Mouse (Mus musculus) small intestine, adult 2 months (tissue): ENCODE results near the gene Cops7a. TPM values are rescaled to one million over a fixed set of nuclear protein-coding genes. Genes with fewer than 3 reads are reported as not detected.

Source experiments
- H3K27ac ChIP-seq: fragments of 200-500 bp; 2 replicates; pipeline ENCODE4 v1.5.1; 2012; ENCODE audit warnings: low read depth, low read length, control low read depth, inconsistent platforms; ENCODE audit not compliant: insufficient read depth
- H3K27me3 ChIP-seq: fragments of 200-500 bp; 2 replicates; pipeline ENCODE4 v1.6.1; 2012; ENCODE audit warnings: mild to moderate bottlenecking, moderate library complexity, low read length, inconsistent platforms; ENCODE audit not compliant: control insufficient read depth, insufficient read depth
- H3K36me3 ChIP-seq: fragments of 200-500 bp; 2 replicates; pipeline ENCODE4 v1.6.1; 2012; ENCODE audit warnings: mild to moderate bottlenecking, low read length, control low read depth, inconsistent platforms; ENCODE audit not compliant: control insufficient read depth, insufficient read depth
- H3K4me1 ChIP-seq: fragments of 200-500 bp; 2 replicates; pipeline ENCODE4 v1.6.1; 2012; ENCODE audit warnings: low read length, inconsistent platforms, mixed read lengths; ENCODE audit not compliant: control insufficient read depth, insufficient read depth, insufficient read length
- H3K4me3 ChIP-seq: fragments of 200-500 bp; 2 replicates; pipeline ENCODE4 v1.5.1; 2012; ENCODE audit warnings: low read depth, mild to moderate bottlenecking, control low read depth, inconsistent platforms, low read length, moderate library complexity
- CTCF ChIP-seq: fragments of 200-500 bp; IDR thresholded peaks from 2 replicates; pipeline ENCODE4 v1.5.1; 2012; ENCODE audit warnings: low read depth, mild to moderate bottlenecking, control low read depth, inconsistent platforms, low read length, moderate library complexity, mixed read lengths; ENCODE audit not compliant: insufficient replicate concordance, insufficient read length; ENCODE audit errors: extremely low read depth
- POLR2A ChIP-seq: fragments of 200-500 bp; IDR thresholded peaks from 2 replicates; pipeline ENCODE4 v1.6.1; 2012; ENCODE audit warnings: low read depth, mild to moderate bottlenecking, control low read depth, inconsistent platforms, low read length, moderate library complexity
- WGBS: fragments of 180-500 bp; shearing (Covaris S2); methylation state at CpG from one replicate; pipeline ENCODE4 v1.1.7; 2018; 5-methylcytosine and 5-hydroxymethylcytosine counted together
- polyA plus RNA-seq: library from polyadenylated mRNA; depleted of rRNA; stranded (reverse); fragments of >200 nt; gene quantifications from 2 replicates; pipeline ENCODE4 v1.2.3, GENCODE M21; 2012

Gene Cops7a
- polyA plus RNA-seq, 1 experiment = 131 TPM

DNA sequence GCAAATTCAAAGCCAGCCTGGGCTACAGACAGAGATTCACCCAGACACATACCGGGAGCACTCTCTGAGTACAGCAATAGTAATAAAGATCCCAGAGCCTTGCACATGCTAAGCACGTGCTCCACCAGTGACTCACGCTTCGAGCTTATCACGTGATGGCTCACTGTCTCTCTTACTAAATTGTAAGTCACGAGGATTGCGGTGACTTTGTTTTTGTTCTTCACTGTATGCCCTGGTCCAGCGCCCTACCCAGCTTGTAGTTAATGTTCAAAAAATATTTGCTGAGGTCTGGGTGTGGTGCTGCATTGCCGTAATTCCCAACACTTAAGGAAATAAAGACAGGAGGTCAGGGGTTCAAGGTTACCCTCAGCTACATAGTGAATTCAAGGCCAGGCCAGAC lies 28.0 kb upstream of the Cops7a start:
- H3K27me3 ChIP-seq = peaks cover 27% of the 10 kb centered on the region

DNA sequence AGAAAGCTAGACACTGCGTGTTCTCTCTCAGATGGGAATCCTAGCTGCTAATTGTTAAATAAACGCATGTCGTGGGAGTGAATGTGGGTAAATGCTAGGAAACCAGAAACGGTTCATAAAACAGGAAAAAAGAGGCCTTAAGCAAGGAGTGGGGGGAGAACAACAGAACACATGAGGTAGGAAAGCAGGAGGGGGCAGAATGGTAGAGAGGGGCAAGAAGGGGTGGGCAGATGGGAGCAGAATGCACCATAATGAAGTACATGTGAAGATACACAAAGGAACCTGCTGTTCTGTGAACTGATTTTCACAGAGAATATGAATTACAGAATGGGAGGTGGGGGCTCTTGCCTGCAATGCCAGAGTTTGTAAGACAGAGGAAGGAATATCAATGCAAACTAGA lies 26.9 kb upstream of the Cops7a start:
- TF ChIP-seq CTCF = no peak
- no peak for TF ChIP-seq POLR2A
- Histone ChIP-seq H3K36me3 (no peaks in the 10 kb centered on the region), H3K27me3 (peaks cover 16% of the 10 kb centered on the region), H3K27ac (no peak overlapping the region), H3K4me1 (peaks cover 13% of the 10 kb centered on the region), H3K4me3 (no peak overlapping the region)
- 77% methylated on average over 4 of the region's 4 CpGs for WGBS

More for the DNA sequence above, 28.0 kb upstream of the Cops7a start:
- Histone ChIP-seq H3K36me3 (no peaks in the 10 kb centered on the region), H3K4me3 (no peak overlapping the region), H3K4me1 (peaks cover 14% of the 10 kb centered on the region), H3K27ac (no peak overlapping the region)
- 27% methylated on average over 9 of the region's 9 CpGs for WGBS
- no peak for TF ChIP-seq POLR2A
- TF ChIP-seq CTCF = no peak

DNA sequence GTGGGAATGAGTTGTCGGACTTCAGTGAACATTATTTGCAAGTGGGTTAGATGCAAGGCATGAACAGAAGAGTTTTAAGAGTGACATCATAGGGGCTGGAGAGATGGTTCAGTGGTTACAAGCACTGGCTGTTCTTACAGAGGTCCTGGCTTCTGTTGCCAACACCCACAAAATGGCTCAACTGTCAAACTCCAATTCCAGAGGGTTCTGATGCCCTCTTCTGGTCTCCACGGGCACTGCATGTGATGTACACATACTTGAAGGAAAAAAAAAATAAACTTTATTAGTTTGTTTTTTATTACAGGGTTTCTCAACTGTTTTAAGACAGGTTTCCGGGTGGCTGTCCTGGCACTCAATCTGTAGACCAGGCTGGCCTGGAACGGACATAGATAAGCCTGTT lies 2.4 kb upstream of the Cops7a start:
- Histone ChIP-seq H3K36me3 (no peaks in the 10 kb centered on the region; the same call in 1 of the 2 replicates), H3K4me1 (peaks cover 13% of the 10 kb centered on the region), H3K27me3 (no peaks in the 10 kb centered on the region), H3K4me3 (no peak overlapping the region), H3K27ac (no peak overlapping the region)
- 47% methylated on average over 4 of the region's 4 CpGs for WGBS
- TF ChIP-seq POLR2A (no peak), CTCF (peak; percentile 55; the same call in 1 of the 2 replicates)

DNA sequence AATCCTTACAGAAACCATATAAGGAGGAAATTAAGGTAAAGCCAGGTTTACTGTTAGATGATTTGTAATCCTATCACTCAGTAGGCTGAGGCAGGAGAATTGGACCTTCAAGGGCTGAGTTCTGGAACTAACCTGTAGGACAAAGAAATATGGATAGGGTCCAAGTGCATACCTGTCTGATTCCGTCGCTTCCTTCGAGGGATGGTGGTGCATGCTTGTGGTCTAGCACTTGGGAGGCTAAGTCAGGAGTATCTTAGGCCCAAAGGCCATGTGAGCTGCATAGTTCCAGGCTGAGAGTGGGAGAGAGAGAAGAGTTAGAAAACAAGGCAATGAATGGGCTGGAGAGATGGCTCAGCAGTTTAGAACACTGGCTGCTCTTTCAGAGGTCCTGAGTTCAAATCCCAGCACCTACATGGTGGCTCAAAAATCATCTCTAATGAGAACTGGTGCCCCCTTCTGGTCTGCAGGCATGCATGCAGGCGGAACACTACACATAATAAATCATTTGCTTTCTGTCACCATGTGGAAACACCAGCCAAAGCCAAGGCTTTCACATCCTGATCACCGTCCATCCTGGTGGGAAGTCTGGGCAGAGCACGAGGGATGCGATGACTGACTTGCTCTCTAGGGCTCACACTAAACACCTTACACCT lies 1.3 kb upstream of the Cops7a start:
- peaks cover 2% of the 10 kb centered on the region for H3K36me3 ChIP-seq
- H3K4me1 ChIP-seq = peaks cover 13% of the 10 kb centered on the region
- H3K27ac ChIP-seq = no peak overlapping the region
- no peak overlapping the region for H3K4me3 ChIP-seq
- TF ChIP-seq POLR2A (no peak), CTCF (peak; percentile 35; the same call in 1 of the 2 replicates)
- 92% methylated on average over 7 of the region's 7 CpGs for WGBS
- no peaks in the 10 kb centered on the region for H3K27me3 ChIP-seq

DNA sequence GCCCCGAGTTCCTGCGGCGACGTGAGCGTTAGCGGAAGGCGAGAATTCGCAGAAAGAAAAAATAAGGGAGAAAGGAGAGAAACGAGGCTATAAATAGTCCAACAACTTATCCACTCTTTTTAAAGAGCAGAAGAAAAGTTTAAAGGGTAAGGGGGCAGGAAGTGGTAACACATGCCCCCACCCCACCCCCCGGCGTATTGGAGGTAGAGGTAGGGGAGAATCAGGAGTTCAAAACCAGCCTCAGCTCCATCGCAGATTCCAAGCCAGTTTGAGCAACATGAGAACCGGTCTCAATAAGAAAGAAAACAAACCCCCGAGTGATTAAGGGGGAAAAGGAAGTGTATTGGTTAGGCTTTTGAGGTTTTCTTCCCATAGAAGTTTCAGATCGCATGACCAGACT lies 409 bp upstream of the Cops7a start:
- TF ChIP-seq POLR2A (no peak), CTCF (no peak)
- Histone ChIP-seq H3K27ac (peak overlapping the region; percentile 79; the same call in 1 of the 2 replicates), H3K4me3 (peak overlapping the region; percentile 88), H3K36me3 (peaks cover 9% of the 10 kb centered on the region), H3K27me3 (no peaks in the 10 kb centered on the region), H3K4me1 (peaks cover 13% of the 10 kb centered on the region)
- WGBS = 5% methylated on average over 15 of the region's 15 CpGs

DNA sequence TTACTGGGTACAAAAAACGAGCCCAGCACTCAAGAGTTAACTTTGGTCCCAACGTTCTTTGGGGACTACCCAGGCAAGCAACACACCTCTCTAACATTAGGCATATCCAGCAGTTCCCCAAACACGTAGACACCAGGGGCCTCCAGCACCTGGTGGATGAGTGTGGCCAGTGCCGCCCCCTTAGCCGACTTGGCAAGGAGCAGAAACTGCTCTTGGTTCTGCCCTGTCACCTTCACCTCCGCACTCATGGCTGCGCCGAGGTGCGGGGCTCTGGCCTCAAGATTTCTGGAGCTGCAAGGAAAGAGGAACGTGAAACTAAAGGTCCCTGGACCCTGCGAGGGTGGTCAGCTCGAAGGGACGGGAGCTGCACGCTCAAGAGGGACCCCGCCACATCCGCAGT lies 700 bp downstream of the Cops7a start:
- Histone ChIP-seq H3K27ac (peak overlapping the region; percentile 83; the same call in 1 of the 2 replicates), H3K27me3 (no peaks in the 10 kb centered on the region), H3K4me3 (peak overlapping the region; percentile 88), H3K36me3 (peaks cover 14% of the 10 kb centered on the region), H3K4me1 (peaks cover 7% of the 10 kb centered on the region)
- no peak for TF ChIP-seq POLR2A
- no peak for TF ChIP-seq CTCF
- WGBS = 11% methylated on average over 16 of the region's 16 CpGs

DNA sequence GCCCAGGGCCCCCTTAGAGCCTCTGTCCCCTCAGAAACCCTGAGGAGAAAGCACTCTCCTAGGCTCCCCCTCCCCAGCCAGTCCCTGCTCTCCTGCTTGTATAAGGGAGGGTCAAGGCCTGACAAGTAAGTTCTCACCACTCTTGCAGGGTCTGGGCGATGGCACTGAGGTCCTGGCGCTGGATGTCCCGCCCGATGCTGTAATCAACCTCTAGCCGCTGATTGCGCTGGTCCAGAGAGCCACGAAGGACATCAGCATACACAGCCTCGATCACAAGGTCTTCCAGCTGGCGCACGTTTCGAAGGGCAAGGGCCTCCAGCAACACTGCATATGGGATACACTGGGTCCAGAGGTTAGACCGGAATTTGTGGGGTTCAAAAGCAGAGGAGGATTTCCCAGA lies 4.3 kb downstream of the Cops7a start:
- Histone ChIP-seq H3K27ac (no peak overlapping the region), H3K36me3 (peaks cover 35% of the 10 kb centered on the region), H3K4me1 (peaks cover 8% of the 10 kb centered on the region), H3K4me3 (no peak overlapping the region), H3K27me3 (no peaks in the 10 kb centered on the region)
- no peak for TF ChIP-seq CTCF
- TF ChIP-seq POLR2A = no peak
- 87% methylated on average over 12 of the region's 12 CpGs for WGBS
